Comparison of ENCODE assay signal across 9 mouse cellular contexts in the genomic region with DNA sequence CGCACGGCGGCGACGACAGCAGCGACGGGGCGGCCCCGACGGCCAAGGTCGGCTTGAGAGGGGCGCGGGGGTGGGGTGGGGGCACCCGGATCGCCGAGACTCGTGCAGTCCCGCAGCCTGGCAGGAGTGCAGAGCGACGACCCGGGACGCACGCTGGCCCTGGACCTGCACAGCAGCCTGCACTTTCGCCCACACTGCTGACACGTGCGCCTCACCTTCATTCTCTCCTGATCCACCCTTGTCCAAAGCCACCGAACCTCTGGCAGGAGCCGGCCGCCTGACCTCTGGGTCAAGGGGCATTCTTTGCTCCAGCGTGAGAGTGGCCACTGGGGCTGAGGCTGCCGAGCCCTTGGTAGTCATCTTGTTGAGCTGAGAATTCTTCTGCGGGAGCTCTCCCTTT. TPM values are rescaled to one million over a fixed set of nuclear protein-coding genes. Genes with fewer than 3 reads are reported as not detected.
DNase-seq lines count a peak whose midpoint lies in the region; ATAC-seq and TF ChIP-seq lines count a peak whose summit lies in the region.
"Had no signal": no experiment of that assay in that cellular context is flagged by ENCODE, and none has a peak within 500 bp of the region (broad histone marks: within the 10 kb centered on the region; RNA-seq: fewer than 3 reads in every experiment).

No protein-coding gene starts in this region.

- peak overlapping the region; percentile 62; the same call in 1 of the 2 replicates for H3K9ac ChIP-seq in hindbrain, postnatal 0 days (replicated peaks; ENCODE audit: low read length)
- no peak overlapping the region for H3K9ac ChIP-seq in liver, embryonic 12.5 days

- H3K4me1 ChIP-seq in thymus, adult 2 months (replicated peaks; ENCODE audit: control insufficient read depth, insufficient read depth, low read length), result peaks cover 4% of the 10 kb centered on the region; the same call in 1 of the 2 replicates
- H3K4me1 ChIP-seq in hindbrain, postnatal 0 days (ENCODE audit: insufficient read depth, low read length), result 0 out of 2 replicates have a peak, but pooled peaks cover 8% of the 10 kb centered on the region
- 0 out of 2 replicates have a peak, but pooled peaks cover 8% of the 10 kb centered on the region for H3K4me1 ChIP-seq in liver, embryonic 12.5 days

- H3K27ac ChIP-seq in thymus, adult 2 months (ENCODE audit: control insufficient read depth, insufficient read depth, low read length), result no peak overlapping the region
- H3K27ac ChIP-seq in hindbrain, postnatal 0 days, result no peak overlapping the region
- no peak overlapping the region for H3K27ac ChIP-seq in liver, embryonic 12.5 days

- DNase-seq in thymus, adult 2 months, result no peak
- no peak for DNase-seq in thymus, postnatal 14 days
- no peak for DNase-seq in hindbrain, postnatal 0 days (ENCODE audit: low spot score)
- DNase-seq in ovary, adult 18-20 months (ENCODE audit: low spot score), result no peak
- no peak for DNase-seq in cerebellum, adult 11-12 months

- 26% methylated on average over 32 of the region's 32 CpGs for WGBS in thymus, adult 2 months
- WGBS in hindbrain, postnatal 0 days, result 14% methylated on average over 32 of the region's 32 CpGs
- WGBS in liver, embryonic 12.5 days (ENCODE audit: insufficient replicate concordance), result 15% methylated on average over 32 of the region's 32 CpGs

- H3K4me3 ChIP-seq in thymus, adult 2 months (ENCODE audit: control insufficient read depth, insufficient read depth, low read length), result peak overlapping the region; percentile 68; the same call in 1 of the 2 replicates
- H3K4me3 ChIP-seq in hindbrain, postnatal 0 days (ENCODE audit: low read length), result peak overlapping the region; percentile 60
- H3K4me3 ChIP-seq in liver, embryonic 12.5 days, result peak overlapping the region; percentile 66

- TF ChIP-seq POLR2A in thymus, adult 2 months (IDR thresholded peaks at IDR 0.05; ENCODE audit: control insufficient read depth, extremely low read depth, insufficient read depth, low read length, poor library complexity), result no peak

- peaks cover 9% of the 10 kb centered on the region; the same call in 1 of the 2 replicates for H3K27me3 ChIP-seq in thymus, adult 2 months (ENCODE audit: control insufficient read depth, insufficient read depth, low read length)
- peaks cover 27% of the 10 kb centered on the region; the same call in 1 of the 2 replicates for H3K27me3 ChIP-seq in hindbrain, postnatal 0 days (ENCODE audit: insufficient read depth, low read length)
- H3K27me3 ChIP-seq in liver, embryonic 12.5 days (replicated peaks), result peaks cover 77% of the 10 kb centered on the region

- H3K9me3 ChIP-seq in hindbrain, postnatal 0 days (ENCODE audit: low read length), result no peaks in the 10 kb centered on the region
- no peaks in the 10 kb centered on the region for H3K9me3 ChIP-seq in liver, embryonic 12.5 days (replicated peaks)

- ATAC-seq in hindbrain, postnatal 0 days, result 0 out of 2 replicates have a peak, but pooled peaks have one; percentile 21
- ATAC-seq in liver, embryonic 12.5 days, result no peak
- ATAC-seq in erythroblast, adult 5-6 weeks (replicated peaks; ENCODE audit: low FRiP score, poor library complexity, severe bottlenecking), result no peak
- ATAC-seq in activated CD4-positive, CD25-positive, alpha-beta regulatory T cell, adult 4 months, result no peak

- H3K36me3 ChIP-seq in thymus, adult 2 months (ENCODE audit: control insufficient read depth, insufficient read depth, low read length), result no peaks in the 10 kb centered on the region
- H3K36me3 ChIP-seq in hindbrain, postnatal 0 days (ENCODE audit: insufficient read depth, low read length), result no peaks in the 10 kb centered on the region
- no peaks in the 10 kb centered on the region for H3K36me3 ChIP-seq in liver, embryonic 12.5 days

- peak overlapping the region; percentile 93 for H3K4me2 ChIP-seq in hindbrain, postnatal 0 days (ENCODE audit: low read depth, low read length)
- peak overlapping the region; percentile 80 for H3K4me2 ChIP-seq in liver, embryonic 12.5 days

- no peak for TF ChIP-seq CTCF in thymus, adult 2 months (IDR thresholded peaks at IDR 0.05; ENCODE audit: borderline replicate concordance, control insufficient read depth, extremely low read depth, insufficient read depth, low read length, poor library complexity)
- TF ChIP-seq CTCF in hindbrain, postnatal 0 days (IDR thresholded peaks at IDR 0.05; ENCODE audit: low read depth), result no peak

RNA-seq across cellular contexts. Expression of gene Kif26a, which starts 15.1 kb away (rescaled TPM):
- polyA plus RNA-seq in thymus, adult 2 months (2012; rRNA removed), result 6.3 and 6.6 TPM in 2 replicates
- total RNA-seq in hindbrain, postnatal 0 days (2014; rRNA removed), result 25.1 and 26.3 TPM in 2 replicates
- polyA plus RNA-seq in hindbrain, postnatal 0 days (2015; fragmentation: Nextera tagmentation; extraction: Ambion mirVana), result 1.8 and 1.9 TPM in 2 replicates
- polyA plus RNA-seq in liver, embryonic 12.5 days (2016; fragmentation: Nextera tagmentation; extraction: Ambion mirVana), result 0.44 and 0.51 TPM in 2 replicates
- not detected in 2 replicates for total RNA-seq in erythroblast, adult 5-6 weeks (2015; ENCODE audit: low replicate concordance)
- total RNA-seq in erythroblast, adult 5-6 weeks (2017; ENCODE audit: low replicate concordance), result not detected in 2 replicates
- not detected for polyA plus RNA-seq in activated CD4-positive, CD25-positive, alpha-beta regulatory T cell, adult 4 months (2017; shearing (Covaris generic))
- total RNA-seq: hematopoietic stem cell, adult 5-6 weeks had no signal

RNA-seq across cellular contexts. Expression of gene Aspg, which starts 24.5 kb away (rescaled TPM):
- polyA plus RNA-seq in thymus, adult 2 months (2012; rRNA removed), result 9.1 and 14.7 TPM in 2 replicates
- total RNA-seq in hindbrain, postnatal 0 days (2014; rRNA removed), result 1.8 and 7.8 TPM in 2 replicates
- polyA plus RNA-seq in hindbrain, postnatal 0 days (2015; fragmentation: Nextera tagmentation; extraction: Ambion mirVana), result 1.8 and 2.2 TPM in 2 replicates
- polyA plus RNA-seq in liver, embryonic 12.5 days (2016; fragmentation: Nextera tagmentation; extraction: Ambion mirVana), result 0.46 and 0.50 TPM in 2 replicates
- not detected in 2 replicates for total RNA-seq in erythroblast, adult 5-6 weeks (2015; ENCODE audit: low replicate concordance)
- total RNA-seq in erythroblast, adult 5-6 weeks (2017; ENCODE audit: low replicate concordance), result not detected in 2 replicates
- polyA plus RNA-seq in activated CD4-positive, CD25-positive, alpha-beta regulatory T cell, adult 4 months (2017; shearing (Covaris generic)), result not detected
- total RNA-seq: hematopoietic stem cell, adult 5-6 weeks had no signal
